Mouse (Mus musculus): ENCODE data around the gene Itpr3. TPM values are rescaled to one million over a fixed set of nuclear protein-coding genes. Genes with fewer than 3 reads are reported as not detected.

Itpr3 gene
- polyA plus RNA-seq (2012; rRNA removed) = 11.4 and 13.1 TPM in 2 replicates

GRCm38 (mm10) chr17:27056812-27057516, at the start of gene Itpr3:
Itpr3 (plus strand) TSS chr17:27057304.

GRCm38 (mm10) chr17:27028909-27029308, 28.2 kb upstream of the Itpr3 start, which contains the start of gene Bak1:
Bak1 (minus strand) TSS chr17:27029009.

GRCm38 (mm10) chr17:27133551-27134141, 76.5 kb downstream of the Itpr3 start, which contains the start of gene Uqcc2:
Uqcc2 (minus strand) TSS chr17:27133916.

GRCm38 (mm10) chr17:27167545-27167944, 110.4 kb downstream of the Itpr3 start, which contains the start of gene Ip6k3:
Ip6k3 (minus strand) TSS chr17:27167795.

Other genes starting within 250 kb of the Itpr3 start
- 0.13 and 0.16 TPM in 2 replicates for gene Nkx2-5, start 212.3 kb upstream of the Itpr3 start, polyA plus RNA-seq (2012; rRNA removed)
- gene Kifc5b, start 140.2 kb upstream of the Itpr3 start, polyA plus RNA-seq (2012; rRNA removed) = 5.4 and 5.8 TPM in 2 replicates
- gene Phf1, start 124.3 kb upstream of the Itpr3 start, polyA plus RNA-seq (2012; rRNA removed) = 93.0 and 120 TPM in 2 replicates
- gene Cuta, start 117.7 kb upstream of the Itpr3 start, polyA plus RNA-seq (2012; rRNA removed) = 177 and 198 TPM in 2 replicates
- 84.5 and 103 TPM in 2 replicates for gene Syngap1, start 116.1 kb upstream of the Itpr3 start, polyA plus RNA-seq (2012; rRNA removed)
- 12.8 and 14.3 TPM in 2 replicates for gene Zbtb9, start 84.1 kb upstream of the Itpr3 start, polyA plus RNA-seq (2012; rRNA removed)
- 55.8 and 75.4 TPM in 2 replicates for gene Bak1, start 28.3 kb upstream of the Itpr3 start, polyA plus RNA-seq (2012; rRNA removed)
- gene Uqcc2, start 76.6 kb downstream of the Itpr3 start, polyA plus RNA-seq (2012; rRNA removed) = 162 and 289 TPM in 2 replicates
- 0.55 and 0.68 TPM in 2 replicates for gene Ip6k3, start 110.5 kb downstream of the Itpr3 start, polyA plus RNA-seq (2012; rRNA removed)
- gene Lemd2, start 147.2 kb downstream of the Itpr3 start, polyA plus RNA-seq (2012; rRNA removed) = 171 and 217 TPM in 2 replicates

All from ovary, adult 2 months (tissue).